Mouse (Mus musculus) urinary bladder, adult 18-20 months (tissue): ENCODE measurements at regions not wholly inside any gene's neighbourhood (a gene's known extent, or its start where the extent isn't known, plus 50 kb on each side); places are given as distances from the start of the nearest gene placed in this dataset.

Experiments used
- DNase-seq, 2 experiments: peaks; one replicate each; pipeline ENCODE4 v3.0.0; 2022; ENCODE audit warnings: low spot score in 2 of 2, mixed read lengths in 2 of 2

GRCm38 (mm10) chr19:44686061-44686460 lies 69.8 kb upstream of the Pax2 start:
- no peak for DNase-seq

GRCm38 (mm10) chr19:44692396-44692795 lies 63.4 kb upstream of the Pax2 start:
- DNase-seq, result peak; percentile 15 to 41

- DNase-seq, result no peak
These were observed 63.0 kb upstream of the Pax2 start for GRCm38 (mm10) chr19:44692816-44693215.

- no peak for DNase-seq
These were observed 60.5 kb upstream of the Pax2 start for GRCm38 (mm10) chr19:44695331-44695730.

GRCm38 (mm10) chr19:44696059-44696712 lies 59.7 kb upstream of the Pax2 start:
- DNase-seq, result no peak

- DNase-seq, result no peak
These were observed 59.1 kb upstream of the Pax2 start for GRCm38 (mm10) chr19:44696773-44697172.

GRCm38 (mm10) chr19:44698382-44699256 lies 57.2 kb upstream of the Pax2 start:
- no peak for DNase-seq
